Mouse (Mus musculus): ENCODE measurements around the gene Lmo7. TPM values are rescaled to one million over a fixed set of nuclear protein-coding genes. Genes with fewer than 3 reads are reported as not detected.

Lmo7 gene
- polyA plus RNA-seq, 1 experiment from 2014 or later: 24.5 TPM

DNA sequence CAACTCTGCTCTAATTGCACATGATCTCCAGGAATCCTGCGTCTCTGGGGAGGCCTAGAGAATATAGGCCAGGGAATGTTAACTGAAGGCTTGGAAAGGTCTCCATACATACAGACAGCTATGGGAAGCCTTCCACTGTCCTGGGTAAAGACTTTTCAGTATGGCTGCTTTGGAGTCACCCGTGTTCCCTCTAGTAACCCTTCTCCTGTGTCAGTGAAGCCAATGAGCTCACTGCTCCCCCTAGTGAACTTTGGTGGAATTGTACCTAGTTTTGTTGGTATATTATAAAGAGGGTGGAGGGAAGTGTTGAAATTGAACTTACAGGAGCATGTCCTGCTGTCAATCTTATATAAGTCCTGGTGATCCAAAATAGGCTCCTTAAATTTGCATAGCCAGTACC, 219.4 kb downstream of the Lmo7 start:
- Histone ChIP-seq H3K27ac (ENCODE audit: low read depth, low read length) (no peak overlapping the region), H3K9me3 (ENCODE audit: control insufficient read depth) (no peaks in the 10 kb centered on the region), H3K9ac (ENCODE audit: low read depth, low read length) (no peak overlapping the region), H3K4me3 (ENCODE audit: low read depth, low read length) (no peak overlapping the region), H3K4me2 (replicated peaks; ENCODE audit: low read depth) (no peak overlapping the region), H3K27me3 (replicated peaks; ENCODE audit: control insufficient read depth, insufficient read depth, low read length) (no peaks in the 10 kb centered on the region), H3K36me3 (ENCODE audit: control insufficient read depth, insufficient read depth) (no peaks in the 10 kb centered on the region), H3K4me1 (replicated peaks; ENCODE audit: control insufficient read depth, insufficient read depth, low read length) (no peaks in the 10 kb centered on the region)
- TF ChIP-seq CTCF (IDR thresholded peaks at IDR 0.05; ENCODE audit: low read depth): peak; percentile 81
- ATAC-seq: peak; percentile 66
- WGBS: 45% methylated on average over 2 of the region's 2 CpGs

- 85% methylated on average over 6 of the region's 6 CpGs for WGBS
- no peaks in the 10 kb centered on the region for H3K36me3 ChIP-seq (ENCODE audit: control insufficient read depth, insufficient read depth)
- no peak for ATAC-seq
Observed at GRCm38 (mm10) chr14:101951107-101951506, 221.3 kb downstream of the Lmo7 start.

DNA sequence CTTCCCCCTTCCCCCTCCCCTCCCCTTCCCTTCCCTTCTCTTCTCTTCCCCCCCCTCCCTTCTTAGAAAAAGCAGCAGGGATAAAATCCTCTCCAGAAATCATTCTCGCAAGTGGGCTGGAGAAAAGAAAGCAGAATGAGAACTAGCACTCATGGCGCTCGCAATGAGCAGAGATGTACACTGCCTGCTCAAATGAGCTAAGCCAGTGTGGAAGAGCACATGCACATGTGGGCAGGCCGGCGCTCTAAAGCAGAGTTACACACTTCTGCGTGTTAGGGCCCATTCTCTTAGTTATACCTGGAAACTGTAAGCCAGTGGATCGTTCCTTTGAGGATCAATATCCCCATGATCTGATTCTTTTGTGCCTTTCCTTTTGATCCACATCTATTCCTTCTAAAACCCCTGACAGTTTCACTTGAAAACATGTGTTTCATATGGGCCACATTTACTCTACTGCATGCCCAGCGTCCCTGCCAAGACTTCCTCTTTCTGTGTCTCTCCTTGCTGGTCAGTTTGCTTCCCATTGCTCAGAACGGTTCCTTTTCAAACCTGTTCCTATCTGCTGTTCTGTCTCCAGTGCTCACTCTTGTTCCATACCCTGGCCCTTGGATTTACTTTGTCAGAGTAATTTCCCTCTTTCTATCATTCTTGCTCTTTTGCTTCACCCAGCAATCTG, 224.2 kb downstream of the Lmo7 start:
- Histone ChIP-seq H3K9me3 (ENCODE audit: control insufficient read depth) (no peaks in the 10 kb centered on the region), H3K4me2 (replicated peaks; ENCODE audit: low read depth) (no peak overlapping the region), H3K4me1 (replicated peaks; ENCODE audit: control insufficient read depth, insufficient read depth, low read length) (no peaks in the 10 kb centered on the region), H3K27me3 (replicated peaks; ENCODE audit: control insufficient read depth, insufficient read depth, low read length) (no peaks in the 10 kb centered on the region), H3K4me3 (ENCODE audit: low read depth, low read length) (no peak overlapping the region), H3K27ac (ENCODE audit: low read depth, low read length) (no peak overlapping the region), H3K36me3 (ENCODE audit: control insufficient read depth, insufficient read depth) (no peaks in the 10 kb centered on the region), H3K9ac (ENCODE audit: low read depth, low read length) (no peak overlapping the region)
- 82% methylated on average over 9 of the region's 9 CpGs for WGBS
- ATAC-seq: no peak
- no peak for TF ChIP-seq CTCF (IDR thresholded peaks at IDR 0.05; ENCODE audit: low read depth)

More at GRCm38 (mm10) chr14:101951107-101951506, 221.3 kb downstream of the Lmo7 start:
- no peak overlapping the region for H3K9ac ChIP-seq (ENCODE audit: low read depth, low read length)
- H3K9me3 ChIP-seq (ENCODE audit: control insufficient read depth): no peaks in the 10 kb centered on the region
- H3K4me1 ChIP-seq (replicated peaks; ENCODE audit: control insufficient read depth, insufficient read depth, low read length): no peaks in the 10 kb centered on the region
- H3K4me3 ChIP-seq (ENCODE audit: low read depth, low read length): no peak overlapping the region
- no peak overlapping the region for H3K4me2 ChIP-seq (replicated peaks; ENCODE audit: low read depth)
- no peak overlapping the region for H3K27ac ChIP-seq (ENCODE audit: low read depth, low read length)
- no peak for TF ChIP-seq CTCF (IDR thresholded peaks at IDR 0.05; ENCODE audit: low read depth)
- no peaks in the 10 kb centered on the region for H3K27me3 ChIP-seq (replicated peaks; ENCODE audit: control insufficient read depth, insufficient read depth, low read length)

DNA sequence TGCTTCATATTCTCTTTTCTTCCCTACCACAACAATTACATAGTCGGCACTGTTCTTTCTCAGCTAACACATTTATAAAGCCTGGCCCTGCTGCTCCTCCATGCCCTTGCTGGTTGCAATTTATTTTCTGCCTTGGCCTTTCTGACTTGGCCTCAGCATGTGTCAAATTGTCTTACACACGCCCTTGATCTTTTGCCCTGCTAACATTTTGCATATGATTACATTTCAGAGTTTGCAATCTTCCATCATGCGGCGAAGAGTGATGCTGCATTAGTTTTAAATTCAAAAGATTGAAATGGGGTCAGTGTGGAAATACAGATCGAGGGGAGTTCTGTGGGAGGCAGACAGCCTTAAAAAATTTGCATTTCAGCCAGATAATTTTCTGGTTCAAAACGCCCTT, 234.6 kb downstream of the Lmo7 start:
- Histone ChIP-seq H3K9ac (ENCODE audit: low read depth, low read length) (no peak overlapping the region), H3K36me3 (ENCODE audit: control insufficient read depth, insufficient read depth) (no peaks in the 10 kb centered on the region), H3K27me3 (replicated peaks; ENCODE audit: control insufficient read depth, insufficient read depth, low read length) (no peaks in the 10 kb centered on the region), H3K9me3 (ENCODE audit: control insufficient read depth) (no peaks in the 10 kb centered on the region), H3K4me3 (ENCODE audit: low read depth, low read length) (no peak overlapping the region), H3K27ac (ENCODE audit: low read depth, low read length) (no peak overlapping the region), H3K4me2 (replicated peaks; ENCODE audit: low read depth) (no peak overlapping the region), H3K4me1 (replicated peaks; ENCODE audit: control insufficient read depth, insufficient read depth, low read length) (no peaks in the 10 kb centered on the region)
- TF ChIP-seq CTCF (IDR thresholded peaks at IDR 0.05; ENCODE audit: low read depth): no peak
- WGBS: 85% methylated on average over 6 of the region's 6 CpGs
- no peak for ATAC-seq

GRCm38 (mm10) chr14:101964956-101965355, 235.2 kb downstream of the Lmo7 start:
- H3K4me3 ChIP-seq (ENCODE audit: low read depth, low read length): no peak overlapping the region
- no peak overlapping the region for H3K27ac ChIP-seq (ENCODE audit: low read depth, low read length)
- no peak overlapping the region for H3K9ac ChIP-seq (ENCODE audit: low read depth, low read length)
- H3K27me3 ChIP-seq (replicated peaks; ENCODE audit: control insufficient read depth, insufficient read depth, low read length): no peaks in the 10 kb centered on the region
- WGBS: 77% methylated on average over 1 of the region's 1 CpGs
- ATAC-seq: no peak
- no peaks in the 10 kb centered on the region for H3K36me3 ChIP-seq (ENCODE audit: control insufficient read depth, insufficient read depth)
- H3K4me2 ChIP-seq (replicated peaks; ENCODE audit: low read depth): no peak overlapping the region
- TF ChIP-seq CTCF (IDR thresholded peaks at IDR 0.05; ENCODE audit: low read depth): no peak
- no peaks in the 10 kb centered on the region for H3K4me1 ChIP-seq (replicated peaks; ENCODE audit: control insufficient read depth, insufficient read depth, low read length)
- H3K9me3 ChIP-seq (ENCODE audit: control insufficient read depth): no peaks in the 10 kb centered on the region

GRCm38 (mm10) chr14:101972764-101973163, 243.0 kb downstream of the Lmo7 start:
- no peak overlapping the region for H3K9ac ChIP-seq (ENCODE audit: low read depth, low read length)
- no peak overlapping the region for H3K4me3 ChIP-seq (ENCODE audit: low read depth, low read length)
- no peaks in the 10 kb centered on the region for H3K9me3 ChIP-seq (ENCODE audit: control insufficient read depth)
- no peaks in the 10 kb centered on the region for H3K4me1 ChIP-seq (replicated peaks; ENCODE audit: control insufficient read depth, insufficient read depth, low read length)
- no peak for ATAC-seq
- no peak for TF ChIP-seq CTCF (IDR thresholded peaks at IDR 0.05; ENCODE audit: low read depth)
- H3K27ac ChIP-seq (ENCODE audit: low read depth, low read length): no peak overlapping the region
- H3K4me2 ChIP-seq (replicated peaks; ENCODE audit: low read depth): no peak overlapping the region
- H3K36me3 ChIP-seq (ENCODE audit: control insufficient read depth, insufficient read depth): no peaks in the 10 kb centered on the region
- WGBS: 64% methylated on average over 1 of the region's 1 CpGs
- no peaks in the 10 kb centered on the region for H3K27me3 ChIP-seq (replicated peaks; ENCODE audit: control insufficient read depth, insufficient read depth, low read length)

Data from intestine, postnatal 0 days (tissue).